Comparison of ENCODE assay signal across 7 mouse cellular contexts in the genomic region with DNA sequence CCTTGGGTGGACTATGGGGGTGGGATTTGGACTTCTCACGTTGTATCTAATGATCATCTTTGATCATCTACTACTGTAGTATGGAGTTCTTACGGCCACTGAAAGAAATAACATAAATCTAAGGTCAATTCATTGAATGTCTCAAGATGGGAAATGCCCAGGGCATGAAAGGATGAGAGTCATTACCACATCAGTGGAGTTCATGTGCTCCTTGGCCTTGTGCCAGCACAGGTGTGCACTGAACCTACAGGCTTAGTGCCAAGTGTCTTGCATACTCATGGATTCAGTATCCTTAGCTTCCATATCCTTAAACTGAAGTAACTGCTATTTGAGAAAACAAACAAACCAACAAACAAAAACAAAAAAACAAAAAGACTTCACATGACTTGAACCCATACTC.
"Had no signal": no experiment of that assay in that cellular context is flagged by ENCODE, and none has a peak within 500 bp of the region (broad histone marks: within the 10 kb centered on the region; RNA-seq: fewer than 3 reads in every experiment).

No protein-coding gene starts in this region.

- DNase-seq: lung, adult 2 months; lung, postnatal 14 days; lung, postnatal 36 days; right cerebral cortex, postnatal 14 days; thymus, adult 2 months; thymus, postnatal 25 days; thymus, postnatal 4 days had no signal
